Mouse (Mus musculus): ENCODE data around the gene Psma3. TPM values are rescaled to one million over a fixed set of nuclear protein-coding genes. Genes with fewer than 3 reads are reported as not detected.
A peak's percentile ranks its signal among the peaks of the same experiment; 100 is the strongest.

Psma3 gene
- polyA plus RNA-seq, 1 experiment, result 210 TPM

- TF ChIP-seq USF1 (IDR thresholded peaks at IDR 0.05; ENCODE audit: low read depth) (no peak), MAX (IDR thresholded peaks at IDR 0.05; ENCODE audit: low read depth) (no peak), SRF (IDR thresholded peaks at IDR 0.05; ENCODE audit: control insufficient read depth, insufficient read length, low read depth) (no peak), POLR2AphosphoS2 (IDR thresholded peaks at IDR 0.05; ENCODE audit: insufficient read length, low read depth) (no peak), MYOD1 (IDR thresholded peaks at IDR 0.05; ENCODE audit: control insufficient read depth in 1 of 3, insufficient read length in 2 of 3, low read depth in 2 of 3) (no peak), POLR2A (IDR thresholded peaks at IDR 0.05; ENCODE audit: insufficient read length, low read depth) (no peak), MYOG (IDR thresholded peaks at IDR 0.05; ENCODE audit: control insufficient read depth in 1 of 3, insufficient read depth in 1 of 3, insufficient read length in 2 of 3, low read depth in 2 of 3) (no peak), CEBPB (IDR thresholded peaks at IDR 0.05; ENCODE audit: insufficient read depth, poor library complexity, severe bottlenecking) (no peak), TCF12 (IDR thresholded peaks at IDR 0.05; ENCODE audit: insufficient read depth, poor library complexity, severe bottlenecking) (no peak), REST (IDR thresholded peaks at IDR 0.05; ENCODE audit: insufficient read depth, insufficient read length) (no peak), E2F4 (IDR thresholded peaks at IDR 0.05; ENCODE audit: insufficient read depth) (no peak), TCF3 (IDR thresholded peaks at IDR 0.05; ENCODE audit: insufficient read length, low read depth) (no peak)
- Histone ChIP-seq H3ac (ENCODE audit: control insufficient read depth, insufficient read length) (no peak overlapping the region), H3K36me3 (ENCODE audit: control insufficient read depth, insufficient read depth) (peaks cover 50% of the 10 kb centered on the region), H3K27me3 (ENCODE audit: control insufficient read depth, insufficient read depth, insufficient read length) (no peaks in the 10 kb centered on the region), H3K4me2 (ENCODE audit: low read depth) (no peak overlapping the region), H3K4me3 (no peak overlapping the region), H3K79me2 (ENCODE audit: control insufficient read depth, insufficient read depth) (peaks cover 28% of the 10 kb centered on the region)
Measured at GRCm38 (mm10) chr12:71006901-71007300, 32.5 kb downstream of the Psma3 start.

DNA sequence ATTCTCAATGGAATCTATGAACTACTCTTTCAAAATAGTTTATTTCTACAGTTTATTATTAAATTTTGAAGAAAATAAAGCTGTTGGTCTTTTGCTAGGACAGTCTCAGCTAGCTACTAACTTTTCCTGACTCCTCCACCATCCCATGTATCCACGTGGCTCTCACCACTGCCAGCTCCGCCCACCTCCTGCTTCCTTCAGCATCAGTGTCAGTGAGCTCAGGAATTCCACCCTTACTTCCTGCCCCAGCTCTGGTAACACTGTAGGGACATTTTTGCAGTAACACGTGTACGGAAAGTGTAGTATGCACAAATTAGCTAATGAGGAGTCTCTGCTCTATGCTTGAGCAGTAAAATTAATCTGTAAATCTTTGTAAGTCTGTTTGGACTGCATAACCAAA is 35.3 kb downstream of the Psma3 start:
- Histone ChIP-seq H3K4me3 (no peak overlapping the region), H3ac (ENCODE audit: control insufficient read depth, insufficient read length) (no peak overlapping the region), H3K27me3 (ENCODE audit: control insufficient read depth, insufficient read depth, insufficient read length) (no peaks in the 10 kb centered on the region), H3K4me2 (ENCODE audit: low read depth) (no peak overlapping the region), H3K79me2 (ENCODE audit: control insufficient read depth, insufficient read depth) (peaks cover 57% of the 10 kb centered on the region), H3K36me3 (ENCODE audit: control insufficient read depth, insufficient read depth) (peaks cover 41% of the 10 kb centered on the region)
- TF ChIP-seq TCF3 (IDR thresholded peaks at IDR 0.05; ENCODE audit: insufficient read length, low read depth), result no peak
- TF ChIP-seq USF1 (IDR thresholded peaks at IDR 0.05; ENCODE audit: low read depth), result no peak
- no peak for TF ChIP-seq MYOG (IDR thresholded peaks at IDR 0.05; ENCODE audit: control insufficient read depth in 1 of 3, insufficient read depth in 1 of 3, insufficient read length in 2 of 3, low read depth in 2 of 3)
- TF ChIP-seq MAX (IDR thresholded peaks at IDR 0.05; ENCODE audit: low read depth), result no peak
- TF ChIP-seq POLR2AphosphoS2 (IDR thresholded peaks at IDR 0.05; ENCODE audit: insufficient read length, low read depth), result no peak
- TF ChIP-seq SRF (IDR thresholded peaks at IDR 0.05; ENCODE audit: control insufficient read depth, insufficient read length, low read depth), result no peak
- no peak for TF ChIP-seq E2F4 (IDR thresholded peaks at IDR 0.05; ENCODE audit: insufficient read depth)
- TF ChIP-seq POLR2A (IDR thresholded peaks at IDR 0.05; ENCODE audit: insufficient read length, low read depth), result no peak
- TF ChIP-seq MYOD1 (IDR thresholded peaks at IDR 0.05; ENCODE audit: control insufficient read depth in 1 of 3, insufficient read length in 2 of 3, low read depth in 2 of 3), result no peak
- TF ChIP-seq TCF12 (IDR thresholded peaks at IDR 0.05; ENCODE audit: insufficient read depth, poor library complexity, severe bottlenecking), result no peak
- TF ChIP-seq CEBPB (IDR thresholded peaks at IDR 0.05; ENCODE audit: insufficient read depth, poor library complexity, severe bottlenecking), result no peak
- no peak for TF ChIP-seq REST (IDR thresholded peaks at IDR 0.05; ENCODE audit: insufficient read depth, insufficient read length)

- Histone ChIP-seq H3K4me3 (peak overlapping the region; percentile 59), H3K79me2 (ENCODE audit: control insufficient read depth, insufficient read depth) (peaks cover 50% of the 10 kb centered on the region), H3K36me3 (ENCODE audit: control insufficient read depth, insufficient read depth) (peaks cover 21% of the 10 kb centered on the region), H3ac (ENCODE audit: control insufficient read depth, insufficient read length) (peak overlapping the region; percentile 89), H3K4me2 (ENCODE audit: low read depth) (peak overlapping the region; percentile 90), H3K27me3 (ENCODE audit: control insufficient read depth, insufficient read depth, insufficient read length) (no peaks in the 10 kb centered on the region)
- TF ChIP-seq REST (IDR thresholded peaks at IDR 0.05; ENCODE audit: insufficient read depth, insufficient read length), result no peak
- TF ChIP-seq CEBPB (IDR thresholded peaks at IDR 0.05; ENCODE audit: insufficient read depth, poor library complexity, severe bottlenecking), result no peak
- TF ChIP-seq USF1 (IDR thresholded peaks at IDR 0.05; ENCODE audit: low read depth), result no peak
Measured at GRCm38 (mm10) chr12:71014845-71015362, 40.5 kb downstream of the Psma3 start.

- Histone ChIP-seq H3K4me2 (ENCODE audit: low read depth) (peak within 1 kb of the TSS; percentile 90), H3K4me3 (peak within 1 kb of the TSS; percentile 59), H3K27me3 (ENCODE audit: control insufficient read depth, insufficient read depth, insufficient read length) (no peaks in the 10 kb centered on the region), H3K36me3 (ENCODE audit: control insufficient read depth, insufficient read depth) (peaks cover 23% of the 10 kb centered on the region), H3ac (ENCODE audit: control insufficient read depth, insufficient read length) (peak within 1 kb of the TSS; percentile 89), H3K79me2 (ENCODE audit: control insufficient read depth, insufficient read depth) (peaks cover 43% of the 10 kb centered on the region)
- TF ChIP-seq REST (IDR thresholded peaks at IDR 0.05; ENCODE audit: insufficient read depth, insufficient read length), result no peak
- no peak for TF ChIP-seq TCF3 (IDR thresholded peaks at IDR 0.05; ENCODE audit: insufficient read length, low read depth)
- peak; percentile 41; the same call in 1 of the 2 replicates for TF ChIP-seq CEBPB (IDR thresholded peaks at IDR 0.05; ENCODE audit: insufficient read depth, poor library complexity, severe bottlenecking)
- peak; percentile 93 for TF ChIP-seq POLR2A (IDR thresholded peaks at IDR 0.05; ENCODE audit: insufficient read length, low read depth)
- TF ChIP-seq MYOD1 (IDR thresholded peaks at IDR 0.05; ENCODE audit: control insufficient read depth in 1 of 3, insufficient read length in 2 of 3, low read depth in 2 of 3), result no peak
- TF ChIP-seq MAX (IDR thresholded peaks at IDR 0.05; ENCODE audit: low read depth), result no peak
- TF ChIP-seq POLR2AphosphoS2 (IDR thresholded peaks at IDR 0.05; ENCODE audit: insufficient read length, low read depth), result peak; percentile 82
- peak in 2 of 3 experiments; percentile 13 to 37 for TF ChIP-seq MYOG (IDR thresholded peaks at IDR 0.05; ENCODE audit: control insufficient read depth in 1 of 3, insufficient read depth in 1 of 3, insufficient read length in 2 of 3, low read depth in 2 of 3)
Measured at GRCm38 (mm10) chr12:71015363-71016210, 41.2 kb downstream of the Psma3 start, which contains the start of gene Arid4a. TSS of gene Arid4a (plus strand) at chr12:71015990.

All from myocyte (in vitro differentiated cells).